Mouse (Mus musculus) forebrain, embryonic 12.5 days (tissue): ENCODE measurements around the gene Tradd. TPM values are rescaled to one million over a fixed set of nuclear protein-coding genes. Genes with fewer than 3 reads are reported as not detected.

ENCODE experiments used
- ATAC-seq: fragments of 200-750 bp; cut with Nextera tagmentation; 2 replicates; pipeline ENCODE4 v1.8.0; 2017; ENCODE audit warnings: moderate TSS enrichment; ENCODE audit not compliant: low FRiP score
- H3K27ac ChIP-seq: fragments of 300-500 bp; sonication (generic); 2 replicates; pipeline ENCODE4 v1.5.1; 2016; ENCODE audit warnings: mild to moderate bottlenecking
- H3K27me3 ChIP-seq: fragments of 300-500 bp; sonication (generic); 2 replicates; pipeline ENCODE4 v1.6.1; 2016; ENCODE audit warnings: mild to moderate bottlenecking
- H3K36me3 ChIP-seq: fragments of 300-500 bp; sonication (generic); replicated peaks from 2 replicates; pipeline ENCODE4 v1.6.1; 2016; ENCODE audit warnings: mild to moderate bottlenecking
- H3K4me1 ChIP-seq: fragments of 300-500 bp; sonication (generic); 2 replicates; pipeline ENCODE4 v1.6.1; 2016
- H3K4me2 ChIP-seq: fragments of 300-500 bp; sonication (generic); 2 replicates; pipeline ENCODE4 v1.6.1; 2016; ENCODE audit warnings: mild to moderate bottlenecking, moderate library complexity
- H3K4me3 ChIP-seq: fragments of 300-500 bp; sonication (generic); replicated peaks from 2 replicates; pipeline ENCODE4 v1.5.1; 2016; ENCODE audit warnings: mild to moderate bottlenecking
- H3K9ac ChIP-seq: fragments of 300-500 bp; sonication (generic); 2 replicates; pipeline ENCODE4 v1.6.1; 2016; ENCODE audit warnings: mild to moderate bottlenecking
- H3K9me3 ChIP-seq: fragments of 300-500 bp; sonication (generic); 2 replicates; pipeline ENCODE4 v1.6.1; 2016
- WGBS: fragments of 180-500 bp; shearing (Covaris S2); methylation state at CpG from one replicate; pipeline ENCODE4 v1.1.7; 2016; 5-methylcytosine and 5-hydroxymethylcytosine counted together
- polyA plus RNA-seq: library from polyadenylated mRNA; unstranded; fragments of >200 nt; fragmentation: Nextera tagmentation; extraction: Ambion mirVana; gene quantifications from 2 replicates; pipeline ENCODE4 v1.2.1, GENCODE M21; 2016

The Tradd gene
- polyA plus RNA-seq, 1 experiment from 2014 or later = 10.8 TPM

DNA sequence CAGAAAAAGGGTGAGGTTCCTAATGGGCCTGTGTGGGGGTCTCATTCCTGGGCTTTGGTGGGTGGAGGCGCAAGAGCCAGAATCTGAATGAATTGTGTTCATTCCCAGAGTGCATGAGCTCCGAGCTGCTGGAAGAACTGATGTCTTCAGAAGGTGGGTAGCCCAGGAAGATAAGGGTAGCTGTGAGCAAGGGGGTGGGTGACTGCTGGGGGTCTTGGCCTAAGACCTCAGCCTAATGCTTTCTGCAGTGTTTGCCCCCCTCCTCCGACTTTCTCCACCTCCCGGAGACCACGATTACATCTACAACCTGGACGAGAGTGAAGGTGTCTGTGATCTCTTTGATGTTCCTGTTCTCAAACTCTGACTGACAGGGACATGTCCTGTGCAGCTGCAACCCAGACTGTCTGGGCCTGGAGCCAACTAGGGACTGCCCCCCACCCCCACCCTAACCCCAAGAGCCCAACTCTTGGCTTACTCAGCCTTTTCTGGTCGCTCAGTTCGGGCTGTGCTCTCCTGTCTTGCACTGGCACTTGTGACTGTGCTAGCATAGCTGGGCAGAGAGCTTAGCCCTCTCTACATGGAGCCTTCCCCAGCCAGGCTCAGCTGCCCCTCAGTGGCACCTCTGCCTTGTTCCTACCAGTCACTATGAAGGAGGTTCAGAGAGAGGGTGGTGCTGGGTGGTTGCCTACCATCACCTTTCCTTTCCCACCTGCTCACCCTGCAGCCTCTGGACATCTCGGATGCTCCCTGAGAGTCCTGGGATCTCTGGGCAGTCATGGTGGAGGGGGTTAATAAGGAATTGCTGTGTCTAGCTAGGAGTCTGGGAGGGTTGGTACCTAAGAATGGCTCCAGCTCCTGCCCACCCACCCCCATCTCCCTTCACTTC lies 40.2 kb upstream of the Tradd start:
- WGBS = 84% methylated on average over 9 of the region's 9 CpGs
- H3K4me1 ChIP-seq = peaks cover 21% of the 10 kb centered on the region
- no peak overlapping the region for H3K27ac ChIP-seq
- no peak overlapping the region for H3K9ac ChIP-seq
- H3K9me3 ChIP-seq = no peaks in the 10 kb centered on the region
- no peak overlapping the region for H3K4me3 ChIP-seq
- ATAC-seq = peak; percentile 10; the same call in 1 of the 2 replicates
- peaks cover 90% of the 10 kb centered on the region for H3K36me3 ChIP-seq
- H3K4me2 ChIP-seq = no peak overlapping the region
- H3K27me3 ChIP-seq = no peaks in the 10 kb centered on the region

- H3K4me2 ChIP-seq = no peak overlapping the region
- H3K36me3 ChIP-seq = peaks cover 86% of the 10 kb centered on the region
- WGBS = 86% methylated on average over 9 of the region's 9 CpGs
- peaks cover 23% of the 10 kb centered on the region for H3K4me1 ChIP-seq
- H3K27ac ChIP-seq = no peak overlapping the region
- H3K4me3 ChIP-seq = no peak overlapping the region
- ATAC-seq = no peak
- no peak overlapping the region for H3K9ac ChIP-seq
- no peaks in the 10 kb centered on the region for H3K27me3 ChIP-seq
- no peaks in the 10 kb centered on the region for H3K9me3 ChIP-seq
Observed at GRCm38 (mm10) chr8:105303874-105304273, 39.5 kb upstream of the Tradd start.

DNA sequence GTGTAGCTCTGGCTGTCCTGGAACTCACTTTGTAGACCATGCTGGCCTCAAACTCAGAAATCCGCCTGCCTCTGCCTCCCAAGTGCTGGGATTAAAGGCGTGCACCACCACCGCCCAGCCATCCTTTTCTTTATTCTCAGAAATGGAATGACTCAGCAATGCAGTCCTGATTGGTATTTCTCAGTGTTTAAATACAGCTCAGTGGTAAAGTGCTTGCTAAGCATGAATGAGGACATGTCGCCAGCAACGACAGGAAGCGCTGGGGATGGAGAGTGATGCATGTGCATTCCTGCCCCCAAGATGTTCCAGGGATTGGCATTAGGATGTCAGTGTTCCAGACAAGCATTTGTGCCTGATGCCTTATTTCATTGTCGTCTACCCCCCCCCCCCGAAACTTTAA lies 39.0 kb upstream of the Tradd start:
- peaks cover 85% of the 10 kb centered on the region for H3K36me3 ChIP-seq
- no peak for ATAC-seq

GRCm38 (mm10) chr8:105299962-105300361 lies 35.6 kb upstream of the Tradd start:
- WGBS = 94% methylated on average over 8 of the region's 8 CpGs
- Histone ChIP-seq H3K4me3 (no peak overlapping the region), H3K27ac (no peak overlapping the region), H3K9me3 (no peaks in the 10 kb centered on the region), H3K4me1 (peaks cover 27% of the 10 kb centered on the region), H3K9ac (no peak overlapping the region), H3K4me2 (no peak overlapping the region), H3K36me3 (peaks cover 57% of the 10 kb centered on the region), H3K27me3 (peaks cover 3% of the 10 kb centered on the region)
- ATAC-seq = no peak

More for the DNA sequence above, 39.0 kb upstream of the Tradd start:
- Histone ChIP-seq H3K27ac (no peak overlapping the region), H3K4me2 (no peak overlapping the region), H3K9ac (no peak overlapping the region), H3K4me3 (no peak overlapping the region), H3K4me1 (peaks cover 28% of the 10 kb centered on the region), H3K27me3 (no peaks in the 10 kb centered on the region), H3K9me3 (no peaks in the 10 kb centered on the region)
- WGBS = 94% methylated on average over 8 of the region's 8 CpGs

GRCm38 (mm10) chr8:105298351-105299252 lies 34.2 kb upstream of the Tradd start:
- Histone ChIP-seq H3K4me2 (peak overlapping the region; percentile 98), H3K4me3 (peak overlapping the region; percentile 86), H3K27me3 (peaks cover 3% of the 10 kb centered on the region), H3K9me3 (no peaks in the 10 kb centered on the region), H3K27ac (0 out of 2 replicates have a peak overlapping the region, but pooled peaks have one; percentile 59), H3K9ac (peak overlapping the region; percentile 89), H3K36me3 (peaks cover 44% of the 10 kb centered on the region), H3K4me1 (peaks cover 19% of the 10 kb centered on the region)
- ATAC-seq = no peak
- 69% methylated on average over 18 of the region's 18 CpGs for WGBS

DNA sequence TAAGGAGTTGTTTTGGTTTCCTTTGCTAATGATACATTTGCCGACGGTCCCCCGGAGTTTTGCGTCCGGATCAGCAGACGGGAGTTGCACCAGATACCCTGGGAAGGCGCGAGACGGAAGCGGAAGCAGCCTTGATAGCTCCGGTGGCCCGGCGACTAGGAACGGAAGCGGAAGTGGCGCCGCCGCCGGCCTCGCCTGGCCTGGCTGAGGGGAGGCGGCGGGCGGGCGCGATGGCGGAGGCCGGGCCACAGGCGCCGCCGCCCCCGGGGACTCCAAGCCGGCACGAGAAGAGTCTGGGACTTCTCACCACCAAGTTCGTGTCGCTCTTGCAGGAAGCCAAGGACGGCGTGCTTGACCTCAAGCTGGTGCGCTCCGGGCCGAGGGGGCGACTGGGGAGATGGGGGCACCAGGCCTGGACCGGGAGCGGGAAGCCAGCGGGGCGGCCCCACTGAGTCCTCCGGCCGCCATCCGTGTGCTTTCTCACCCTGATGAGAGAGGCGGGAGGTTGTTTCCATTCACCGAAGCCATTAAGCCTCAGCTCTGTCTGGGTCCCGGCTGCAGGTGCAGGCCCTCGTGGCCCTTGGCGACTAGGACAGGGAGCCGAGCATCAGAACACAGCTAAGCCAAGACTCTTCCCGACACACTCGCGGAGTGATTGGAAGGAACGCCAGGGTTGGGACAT lies 33.2 kb upstream of the Tradd start, which contains the start of gene E2f4:
TSS of gene E2f4 (plus strand) at position 153 of the 682 bp plus-strand sequence.
- peak; percentile 90 for ATAC-seq
- peaks cover 10% of the 10 kb centered on the region for H3K27me3 ChIP-seq
- peak within 1 kb of the TSS; percentile 98 for H3K4me2 ChIP-seq
- H3K4me1 ChIP-seq = peaks cover 19% of the 10 kb centered on the region
- peak within 1 kb of the TSS; percentile 89 for H3K9ac ChIP-seq
- peak within 1 kb of the TSS; percentile 86 for H3K4me3 ChIP-seq
- peaks cover 36% of the 10 kb centered on the region for H3K36me3 ChIP-seq
- H3K9me3 ChIP-seq = no peaks in the 10 kb centered on the region
- under 1% methylated on average over 58 of the region's 58 CpGs for WGBS
- H3K27ac ChIP-seq = peak within 1 kb of the TSS; percentile 59; the same call in 1 of the 2 replicates

DNA sequence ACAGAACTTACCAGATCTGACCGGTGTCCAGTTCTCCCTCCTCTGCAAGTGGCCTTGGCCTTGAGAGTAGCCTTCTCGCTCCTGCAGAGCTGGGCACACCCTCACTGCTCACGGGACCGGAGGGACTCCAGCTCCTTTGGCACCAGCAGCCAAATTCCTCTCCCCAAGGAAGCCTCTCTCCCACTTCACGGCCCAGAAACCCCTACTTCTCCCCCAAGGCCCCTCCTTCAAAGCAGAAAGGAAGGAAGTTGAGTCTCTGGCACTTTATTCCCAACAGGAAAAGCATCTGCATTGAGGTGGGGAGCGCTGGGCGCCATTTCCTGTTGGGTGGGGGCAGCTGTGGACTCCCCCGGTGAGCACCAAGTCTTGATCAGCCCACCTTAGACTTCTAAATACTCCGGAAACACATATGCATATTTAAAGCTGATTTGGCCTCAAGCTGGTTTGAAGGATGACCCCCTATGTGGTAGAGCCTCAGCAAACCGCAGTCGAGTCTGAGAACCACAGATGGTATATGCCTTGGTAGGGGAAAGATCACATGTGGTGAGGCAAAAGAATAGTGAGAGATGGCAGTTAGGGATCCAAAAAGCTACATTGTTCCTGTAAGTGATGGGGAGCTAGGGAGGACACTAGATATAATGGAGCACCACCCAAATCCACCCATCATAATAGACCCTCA lies 31.6 kb upstream of the Tradd start, which contains the start of gene Exoc3l:
TSS of gene Exoc3l (minus strand) at position 207 of the 679 bp plus-strand sequence.
- Histone ChIP-seq H3K36me3 (peaks cover 20% of the 10 kb centered on the region), H3K4me3 (peak within 1 kb of the TSS; percentile 86), H3K27ac (no peak within 1 kb of the TSS), H3K4me2 (peak within 1 kb of the TSS; percentile 98), H3K4me1 (peaks cover 19% of the 10 kb centered on the region), H3K9ac (no peak within 1 kb of the TSS), H3K27me3 (peaks cover 20% of the 10 kb centered on the region), H3K9me3 (no peaks in the 10 kb centered on the region)
- ATAC-seq = no peak
- 74% methylated on average over 11 of the region's 11 CpGs for WGBS

DNA sequence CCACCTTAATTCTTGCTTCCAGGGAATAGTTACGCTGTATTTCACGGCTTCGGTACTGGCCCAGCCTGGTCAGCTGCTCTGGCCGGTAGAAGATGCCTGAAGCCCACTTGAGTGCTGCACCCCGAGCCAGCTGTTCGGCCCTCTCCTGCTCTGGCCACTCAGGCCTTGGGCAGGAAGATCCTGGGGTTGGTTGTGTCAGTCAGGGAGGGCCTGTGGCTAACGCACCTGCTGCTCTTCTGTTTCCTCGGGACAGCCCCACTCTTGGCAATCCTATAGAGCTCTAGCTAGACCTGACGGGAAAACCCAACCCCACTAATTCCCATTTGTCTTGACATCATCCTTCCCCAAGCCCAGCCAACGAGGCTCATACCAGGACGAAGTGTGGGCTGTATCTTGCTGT lies 30.8 kb upstream of the Tradd start:
- H3K4me2 ChIP-seq = no peak overlapping the region
- H3K27me3 ChIP-seq = peaks cover 28% of the 10 kb centered on the region
- peaks cover 26% of the 10 kb centered on the region for H3K4me1 ChIP-seq
- no peaks in the 10 kb centered on the region for H3K9me3 ChIP-seq
- H3K36me3 ChIP-seq = peaks cover 13% of the 10 kb centered on the region
- no peak overlapping the region for H3K4me3 ChIP-seq
- H3K9ac ChIP-seq = no peak overlapping the region
- 78% methylated on average over 11 of the region's 11 CpGs for WGBS
- no peak for ATAC-seq
- H3K27ac ChIP-seq = no peak overlapping the region

- Histone ChIP-seq H3K27me3 (peaks cover 33% of the 10 kb centered on the region), H3K4me2 (no peak overlapping the region), H3K4me1 (peaks cover 31% of the 10 kb centered on the region), H3K9ac (no peak overlapping the region), H3K27ac (no peak overlapping the region), H3K4me3 (no peak overlapping the region), H3K9me3 (no peaks in the 10 kb centered on the region), H3K36me3 (peaks cover 8% of the 10 kb centered on the region)
- no peak for ATAC-seq
- WGBS = 61% methylated on average over 9 of the region's 9 CpGs
Observed at GRCm38 (mm10) chr8:105294776-105295175, 30.4 kb upstream of the Tradd start.

GRCm38 (mm10) chr8:105293405-105293804 lies 29.0 kb upstream of the Tradd start:
- no peak overlapping the region for H3K27ac ChIP-seq
- H3K36me3 ChIP-seq = no peaks in the 10 kb centered on the region
- H3K27me3 ChIP-seq = peaks cover 34% of the 10 kb centered on the region
- WGBS = 78% methylated on average over 19 of the region's 19 CpGs
- H3K4me3 ChIP-seq = no peak overlapping the region
- H3K4me2 ChIP-seq = no peak overlapping the region
- no peaks in the 10 kb centered on the region for H3K9me3 ChIP-seq
- H3K4me1 ChIP-seq = peaks cover 31% of the 10 kb centered on the region
- H3K9ac ChIP-seq = no peak overlapping the region
- ATAC-seq = no peak

DNA sequence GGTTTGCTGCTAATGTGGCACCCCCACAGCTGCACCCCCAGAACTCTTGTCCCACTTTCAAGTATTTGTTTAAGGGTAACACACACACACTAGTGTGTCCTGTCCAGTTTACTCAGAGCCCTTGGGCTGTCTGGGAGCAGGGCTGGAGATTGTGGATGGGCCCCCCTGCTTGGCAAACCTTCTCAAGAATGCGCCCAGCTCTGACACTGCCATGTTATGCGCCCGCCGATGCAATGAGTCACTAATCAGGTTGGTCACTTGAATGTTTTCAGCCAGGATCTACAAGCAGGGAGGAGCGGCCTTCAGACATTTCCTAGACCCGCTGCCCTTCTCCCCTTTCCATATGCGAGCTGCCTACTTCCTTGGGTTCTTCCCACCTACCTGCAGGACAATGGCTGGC lies 28.1 kb upstream of the Tradd start:
- H3K27ac ChIP-seq = no peak overlapping the region
- 82% methylated on average over 7 of the region's 7 CpGs for WGBS
- H3K27me3 ChIP-seq = peaks cover 34% of the 10 kb centered on the region

More for the DNA sequence above, 28.1 kb upstream of the Tradd start:
- no peak overlapping the region for H3K4me2 ChIP-seq
- H3K4me1 ChIP-seq = peaks cover 36% of the 10 kb centered on the region
- ATAC-seq = no peak
- H3K36me3 ChIP-seq = no peaks in the 10 kb centered on the region
- no peak overlapping the region for H3K9ac ChIP-seq
- H3K9me3 ChIP-seq = no peaks in the 10 kb centered on the region
- H3K4me3 ChIP-seq = no peak overlapping the region
